In the genomic region with DNA sequence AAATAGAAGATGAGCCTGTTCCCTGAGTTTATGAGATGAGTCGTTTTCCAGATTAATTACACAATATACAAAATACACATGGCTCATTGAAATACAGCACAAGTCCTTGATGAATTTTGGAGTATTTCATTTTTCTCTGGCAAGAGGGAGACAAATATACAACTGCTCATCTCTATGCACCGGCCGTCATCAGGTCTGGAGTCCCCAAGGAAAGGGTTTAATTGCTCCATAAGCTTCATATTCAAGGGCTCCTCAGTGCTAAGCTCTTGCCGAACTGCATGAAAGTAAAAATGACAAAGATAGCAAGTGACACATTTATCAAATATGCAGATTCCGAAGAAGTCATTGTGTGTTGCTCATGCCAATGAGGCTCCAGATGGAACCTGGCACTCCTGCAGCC, we compare ENCODE assay signal across 23 mouse cellular contexts. TPM values are rescaled to one million over a fixed set of nuclear protein-coding genes. Genes with fewer than 3 reads are reported as not detected.
DNase-seq lines count a peak whose midpoint lies in the region; ATAC-seq and TF ChIP-seq lines count a peak whose summit lies in the region.
"Had no signal": no experiment of that assay in that cellular context is flagged by ENCODE, and none has a peak within 500 bp of the region (broad histone marks: within the 10 kb centered on the region; RNA-seq: fewer than 3 reads in every experiment).

No protein-coding gene starts in this region.

- no peak overlapping the region for H3K4me2 ChIP-seq in hindbrain, embryonic 14.5 days (replicated peaks)
- H3K4me2 ChIP-seq in hindbrain, embryonic 11.5 days (replicated peaks; ENCODE audit: low read depth, low read length), result no peak overlapping the region
- no peak overlapping the region for H3K4me2 ChIP-seq in midbrain, embryonic 16.5 days (ENCODE audit: low read length)
- H3K4me2 ChIP-seq in midbrain, embryonic 15.5 days, result no peak overlapping the region
- H3K4me2 ChIP-seq: embryonic facial prominence, embryonic 15.5 days; hindbrain, embryonic 15.5 days had no signal

- H3K9ac ChIP-seq in hindbrain, embryonic 14.5 days, result no peak overlapping the region
- no peak overlapping the region for H3K9ac ChIP-seq in hindbrain, embryonic 11.5 days (ENCODE audit: low read depth, low read length)
- no peak overlapping the region for H3K9ac ChIP-seq in midbrain, embryonic 16.5 days (ENCODE audit: low read depth, low read length)
- no peak overlapping the region for H3K9ac ChIP-seq in midbrain, embryonic 15.5 days
- H3K9ac ChIP-seq: embryonic facial prominence, embryonic 15.5 days; hindbrain, embryonic 15.5 days had no signal

- no peaks in the 10 kb centered on the region for H3K27me3 ChIP-seq in hindbrain, embryonic 14.5 days (ENCODE audit: control insufficient read depth, insufficient read depth, low read length)
- H3K27me3 ChIP-seq in hindbrain, embryonic 11.5 days (ENCODE audit: control insufficient read depth, insufficient read depth, low read length), result no peaks in the 10 kb centered on the region
- no peaks in the 10 kb centered on the region for H3K27me3 ChIP-seq in midbrain, embryonic 16.5 days (ENCODE audit: control insufficient read depth, insufficient read depth, low read depth, low read length)
- H3K27me3 ChIP-seq in midbrain, embryonic 15.5 days (replicated peaks), result no peaks in the 10 kb centered on the region
- H3K27me3 ChIP-seq: embryonic facial prominence, embryonic 15.5 days; hindbrain, embryonic 15.5 days had no signal

- no peak overlapping the region for H3K27ac ChIP-seq in hindbrain, embryonic 14.5 days
- no peak overlapping the region for H3K27ac ChIP-seq in hindbrain, embryonic 11.5 days (ENCODE audit: low read depth, low read length)
- H3K27ac ChIP-seq in midbrain, embryonic 16.5 days (ENCODE audit: low read length), result no peak overlapping the region
- no peak overlapping the region for H3K27ac ChIP-seq in midbrain, embryonic 15.5 days
- H3K27ac ChIP-seq in left cerebral cortex, adult 2 months, result no peak overlapping the region
- H3K27ac ChIP-seq: embryonic facial prominence, embryonic 15.5 days; forebrain, embryonic 10.5 days; gastrocnemius, adult 2 months; hindbrain, embryonic 15.5 days had no signal

- TF ChIP-seq CTCF in left cerebral cortex, adult 2 months (IDR thresholded peaks at IDR 0.05), result no peak

- no peaks in the 10 kb centered on the region for H3K4me1 ChIP-seq in hindbrain, embryonic 14.5 days (replicated peaks; ENCODE audit: control insufficient read depth, insufficient read depth, low read length)
- H3K4me1 ChIP-seq in hindbrain, embryonic 11.5 days (replicated peaks; ENCODE audit: control insufficient read depth, insufficient read depth, low read length), result no peaks in the 10 kb centered on the region
- H3K4me1 ChIP-seq in midbrain, embryonic 16.5 days (ENCODE audit: control insufficient read depth, insufficient read depth, low read length), result peaks cover 4% of the 10 kb centered on the region; the same call in 1 of the 2 replicates
- H3K4me1 ChIP-seq in midbrain, embryonic 15.5 days, result no peaks in the 10 kb centered on the region
- H3K4me1 ChIP-seq: embryonic facial prominence, embryonic 15.5 days had no signal

- no peaks in the 10 kb centered on the region for H3K9me3 ChIP-seq in hindbrain, embryonic 14.5 days (ENCODE audit: control insufficient read depth, low read length)
- H3K9me3 ChIP-seq in hindbrain, embryonic 11.5 days (ENCODE audit: control insufficient read depth, low read length), result no peaks in the 10 kb centered on the region
- no peaks in the 10 kb centered on the region for H3K9me3 ChIP-seq in midbrain, embryonic 16.5 days (replicated peaks; ENCODE audit: control insufficient read depth, low read length, poor library complexity, severe bottlenecking)
- H3K9me3 ChIP-seq in midbrain, embryonic 15.5 days, result no peaks in the 10 kb centered on the region
- H3K9me3 ChIP-seq: embryonic facial prominence, embryonic 15.5 days; forebrain, embryonic 10.5 days; hindbrain, embryonic 15.5 days had no signal

- H3K36me3 ChIP-seq in hindbrain, embryonic 14.5 days (replicated peaks; ENCODE audit: control insufficient read depth, insufficient read depth), result no peaks in the 10 kb centered on the region
- no peaks in the 10 kb centered on the region for H3K36me3 ChIP-seq in hindbrain, embryonic 11.5 days (ENCODE audit: control insufficient read depth, insufficient read depth, low read length)
- H3K36me3 ChIP-seq in midbrain, embryonic 16.5 days (ENCODE audit: control insufficient read depth, insufficient read depth, low read length), result no peaks in the 10 kb centered on the region
- H3K36me3 ChIP-seq in midbrain, embryonic 15.5 days (replicated peaks), result no peaks in the 10 kb centered on the region
- H3K36me3 ChIP-seq: embryonic facial prominence, embryonic 15.5 days; forebrain, embryonic 10.5 days; G1E; hindbrain, embryonic 15.5 days had no signal

- ATAC-seq in hindbrain, embryonic 14.5 days (ENCODE audit: low FRiP score), result 0 out of 2 replicates have a peak, but pooled peaks have one; percentile 13
- no peak for ATAC-seq in hindbrain, embryonic 11.5 days (ENCODE audit: low FRiP score)
- ATAC-seq in midbrain, embryonic 16.5 days, result 0 out of 2 replicates have a peak, but pooled peaks have one; percentile 12
- ATAC-seq in midbrain, embryonic 15.5 days (replicated peaks), result no peak
- ATAC-seq: CD4-positive, CD25-positive, alpha-beta regulatory T cell, adult 4 months; forebrain, embryonic 14.5 days; inflammation-experienced regulatory T-cells, adult 6 months had no signal

- peak; percentile 6 for DNase-seq in adrenal gland, adult 2 months
- DNase-seq in adrenal gland, postnatal 36 days, result no peak
- no peak for DNase-seq in hindbrain, embryonic 14.5 days (ENCODE audit: low spot score)
- no peak for DNase-seq in hindbrain, embryonic 11.5 days (ENCODE audit: low spot score)
- no peak for DNase-seq in left cerebral cortex, adult 2 months (ENCODE audit: extremely low spot score in 1 of 2, low spot score in 2 of 2)
- DNase-seq: adrenal gland, postnatal 14 days; B cell, adult 2 months; cerebellum, adult 2 months; cerebellum, postnatal 14 days; embryo, embryonic 11 days; gastrocnemius, adult 2 months; gastrocnemius, postnatal 25 days; heart, postnatal 10 days had no signal

- WGBS in hindbrain, embryonic 14.5 days, result 48% methylated on average over 5 of the region's 5 CpGs
- 81% methylated on average over 5 of the region's 5 CpGs for WGBS in hindbrain, embryonic 11.5 days
- whole genome bisulfite sequencing in midbrain, embryonic 16.5 days, result 64% methylated on average over 5 of the region's 5 CpGs
- WGBS in midbrain, embryonic 15.5 days, result 64% methylated on average over 5 of the region's 5 CpGs

- H3K4me3 ChIP-seq in hindbrain, embryonic 14.5 days (replicated peaks; ENCODE audit: low read length), result no peak overlapping the region
- H3K4me3 ChIP-seq in hindbrain, embryonic 11.5 days (ENCODE audit: low read depth, low read length), result no peak overlapping the region
- H3K4me3 ChIP-seq in midbrain, embryonic 16.5 days (ENCODE audit: low read depth, low read length), result no peak overlapping the region
- H3K4me3 ChIP-seq in midbrain, embryonic 15.5 days, result no peak overlapping the region
- no peak overlapping the region for H3K4me3 ChIP-seq in left cerebral cortex, adult 2 months
- H3K4me3 ChIP-seq: embryonic facial prominence, embryonic 15.5 days; erythroblast, embryonic 14.5 days; forebrain, embryonic 10.5 days; gastrocnemius, adult 2 months; hindbrain, embryonic 15.5 days had no signal

- intact Hi-C loops in left cerebral cortex, adult 2 months (cut with DNase I), result no loop called here

RNA-seq across cellular contexts. Expression of a gene that starts 37.9 kb away (rescaled TPM):
- 10 to 100 TPM in 1 of 2 experiments, 1 to 10 TPM in 1; 9.1 to 11.5 TPM for total RNA-seq in adrenal gland, adult 2 months (2021)
- polyA plus RNA-seq in adrenal gland, adult 2 months (2012; rRNA removed), result 56.4 and 70.4 TPM in 2 replicates
- total RNA-seq in adrenal gland, postnatal 36 days (2021), result 10 to 100 TPM; 10.7 to 10.8 TPM
- polyA plus RNA-seq in hindbrain, embryonic 14.5 days (2014; fragmentation: Nextera tagmentation; extraction: Ambion mirVana), result 17.8 and 19.0 TPM in 2 replicates
- polyA plus RNA-seq in hindbrain, embryonic 11.5 days (2014; fragmentation: Nextera tagmentation; extraction: Ambion mirVana), result 26.4 and 30.2 TPM in 2 replicates
- 14.5 and 14.9 TPM in 2 replicates for polyA plus RNA-seq in midbrain, embryonic 16.5 days (2015; fragmentation: Nextera tagmentation; extraction: Ambion mirVana)
- 13.2 and 13.8 TPM in 2 replicates for polyA plus RNA-seq in midbrain, embryonic 15.5 days (2015; fragmentation: Nextera tagmentation; extraction: Ambion mirVana)
- total RNA-seq in left cerebral cortex, adult 2 months (2021), result 1 to 10 TPM; 4.5 to 5.1 TPM
- polyA plus RNA-seq: G1E had no signal

Comparison
In these comparisons a context has a peak if more than half of its experiments do, and no peak if none do; other contexts are left out.
1. ATAC-seq: peak in hindbrain, embryonic 14.5 days (single experiment) and midbrain, embryonic 16.5 days (single experiment); none in hindbrain, embryonic 11.5 days (single experiment) and midbrain, embryonic 15.5 days (single experiment).